Mouse (Mus musculus) liver, adult 2 months (tissue): ENCODE results near the gene Psma5.

Experiments
- CTCF ChIP-seq: fragments of 200-500 bp; IDR thresholded peaks from 2 replicates; pipeline ENCODE4 v1.5.1; 2011; ENCODE audit warnings: low read depth, low read length, control low read depth
- POLR2A ChIP-seq: fragments of 200-500 bp; IDR thresholded peaks from 2 replicates; pipeline ENCODE4 v1.6.1; 2011; ENCODE audit warnings: low read length, control low read depth; ENCODE audit not compliant: insufficient read depth; ENCODE audit errors: extremely low read depth

DNA sequence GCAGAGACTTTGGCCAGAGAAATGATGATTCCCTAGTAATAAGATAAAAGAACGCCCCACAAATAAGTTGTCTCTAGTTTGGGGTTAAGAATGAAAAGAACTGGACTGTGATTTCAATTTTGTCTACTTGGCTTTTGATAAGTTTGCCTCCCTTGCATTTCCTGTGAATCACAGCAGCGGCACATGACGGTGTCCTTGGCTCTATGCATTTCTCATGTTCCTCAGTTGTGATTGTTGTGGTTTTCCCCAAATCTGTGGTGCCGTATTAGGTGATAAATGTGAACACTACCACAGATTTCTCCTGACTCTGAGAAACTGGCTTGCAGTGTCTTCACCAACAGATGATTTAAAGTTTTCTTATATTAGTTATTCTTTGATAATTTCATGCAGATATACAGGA, 65.4 kb downstream of the Psma5 start:
- TF ChIP-seq POLR2A (no peak), CTCF (no peak)
